Comparison of ENCODE assay signal across 1 mouse cellular context in the genomic region with DNA sequence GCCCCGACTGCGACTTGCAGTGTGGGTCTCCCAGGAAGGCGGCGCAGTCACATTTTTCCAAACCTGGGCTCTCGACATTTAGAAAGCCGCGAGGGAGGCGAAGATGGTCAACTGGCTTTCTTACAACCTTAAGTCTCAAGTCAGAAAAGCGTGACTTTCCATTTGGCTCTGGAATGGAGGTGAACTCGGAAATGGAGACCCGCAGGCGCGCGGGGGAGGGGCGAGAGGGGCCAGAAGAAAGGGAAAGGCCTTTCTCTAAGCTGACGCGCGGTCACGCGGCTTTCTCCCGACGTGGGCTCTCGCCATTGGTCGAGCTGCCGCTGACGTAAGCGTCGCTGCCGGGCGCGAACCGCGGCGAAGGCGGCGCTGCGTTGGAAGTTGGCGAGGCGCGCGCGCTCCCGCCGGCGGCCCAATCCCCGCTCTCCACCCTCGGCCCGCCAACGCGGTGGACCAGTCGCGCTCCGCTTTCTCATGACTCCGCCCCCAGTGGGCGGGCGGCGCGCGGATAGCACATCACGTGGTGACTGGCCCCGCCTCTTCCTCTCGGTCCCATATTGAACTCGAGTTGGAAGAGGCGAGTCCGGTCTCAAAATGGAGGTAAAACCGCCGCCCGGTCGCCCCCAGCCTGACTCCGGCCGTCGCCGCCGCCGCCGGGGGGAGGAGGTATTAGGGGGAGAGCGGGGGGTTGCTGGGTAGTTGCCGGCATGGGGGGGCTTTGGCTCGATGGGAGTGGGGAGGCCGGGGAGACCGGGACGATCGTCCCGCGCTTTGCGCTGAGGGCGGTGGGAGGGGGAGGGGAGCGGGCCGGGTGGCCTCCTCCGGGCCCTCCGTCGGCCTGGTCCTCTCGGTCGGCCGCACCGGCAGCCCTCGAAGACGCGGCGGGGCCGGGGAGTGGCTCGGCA.
TF ChIP-seq lines count a peak whose summit lies in the region.

A gene (plus strand): TSS at position 535 of the 902 bp plus-strand sequence.

TF ChIP-seq in CH12.LX, 34 proteins besides CTCF, POLR2A, EP300 and RAD21:
- TF ChIP-seq ZMIZ1 (IDR thresholded peaks at IDR 0.05; ENCODE audit: low read depth, low read length) (peak; percentile 81), TBP (conservative IDR thresholded peaks at IDR 0.05; ENCODE audit: low read depth, low read length) (0 out of 2 replicates have a peak, but pooled peaks have one; percentile 28), PAX5 (IDR thresholded peaks at IDR 0.05; ENCODE audit: low read length) (no peak), GABPA (IDR thresholded peaks at IDR 0.05; ENCODE audit: insufficient replicate concordance, low read depth, low read length) (no peak), BHLHE40 (IDR thresholded peaks at IDR 0.05; ENCODE audit: low read depth, low read length) (peak; percentile 83), MAX (IDR thresholded peaks at IDR 0.05; ENCODE audit: low read length) (peak; percentile 71; the same call in 1 of the 2 replicates), NRF1 (IDR thresholded peaks at IDR 0.05; ENCODE audit: low read depth, low read length) (peak; percentile 57; the same call in 1 of the 2 replicates), MXI1 (IDR thresholded peaks at IDR 0.05; ENCODE audit: low read depth, low read length) (peak; percentile 51), JUND (conservative IDR thresholded peaks at IDR 0.05; ENCODE audit: low read depth, low read length) (no peak; the same call in 1 of the 2 replicates), POLR2AphosphoS2 (IDR thresholded peaks at IDR 0.05; ENCODE audit: low read depth, low read length) (peak; percentile 49), MAFK (IDR thresholded peaks at IDR 0.05; ENCODE audit: insufficient replicate concordance, low read length) (no peak), ZNF384 (IDR thresholded peaks at IDR 0.05; ENCODE audit: low read depth, low read length) (no peak), NELFE (IDR thresholded peaks at IDR 0.05; ENCODE audit: low read depth, low read length) (peak; percentile 76), ZKSCAN1 (IDR thresholded peaks at IDR 0.05; ENCODE audit: borderline replicate concordance, low read depth, low read length) (no peak), USF2 (conservative IDR thresholded peaks at IDR 0.05; ENCODE audit: low read depth, low read length) (peak; percentile 53; the same call in 1 of the 2 replicates), SIN3A (IDR thresholded peaks at IDR 0.05; ENCODE audit: low read length) (peak; percentile 58), RCOR1 (conservative IDR thresholded peaks at IDR 0.05; ENCODE audit: low read depth, low read length) (no peak), JUN (IDR thresholded peaks at IDR 0.05; ENCODE audit: insufficient read depth, low read depth, low read length) (no peak), E2F4 (IDR thresholded peaks at IDR 0.05; ENCODE audit: insufficient replicate concordance, low read depth, low read length) (peak; percentile 60; the same call in 1 of the 2 replicates), ETS1 (conservative IDR thresholded peaks at IDR 0.05; ENCODE audit: low read depth, low read length) (peak; percentile 40), MEF2A (IDR thresholded peaks at IDR 0.05; ENCODE audit: borderline replicate concordance, low read depth, low read length) (peak; percentile 61), MAZ (IDR thresholded peaks at IDR 0.05; ENCODE audit: low read depth, low read length) (peak; percentile 83), UBTF (IDR thresholded peaks at IDR 0.05; ENCODE audit: low read depth, low read length) (no peak), ZC3H11A (IDR thresholded peaks at IDR 0.05; ENCODE audit: low read depth, low read length) (no peak), SMC3 (IDR thresholded peaks at IDR 0.05; ENCODE audit: low read depth, low read length) (no peak), MYC (IDR thresholded peaks at IDR 0.05; ENCODE audit: low read depth, low read length) (peak; percentile 65; the same call in 1 of the 2 replicates), KAT2A (IDR thresholded peaks at IDR 0.05; ENCODE audit: insufficient replicate concordance, low read length) (peak; percentile 59; the same call in 1 of the 2 replicates), TCF12 (IDR thresholded peaks at IDR 0.05; ENCODE audit: low read depth, low read length) (peak; percentile 82), IRF4 (IDR thresholded peaks at IDR 0.05; ENCODE audit: low read depth, low read length) (peak; percentile 28), ELF1 (IDR thresholded peaks at IDR 0.05; ENCODE audit: low read depth, low read length) (peak; percentile 60), CHD2 (IDR thresholded peaks at IDR 0.05; ENCODE audit: low read length) (peak; percentile 91), CHD1 (IDR thresholded peaks at IDR 0.05; ENCODE audit: low read depth, low read length) (no peak; the same call in 1 of the 2 replicates), HCFC1 (IDR thresholded peaks at IDR 0.05; ENCODE audit: low read depth, low read length) (peak; percentile 58), USF1 (IDR thresholded peaks at IDR 0.05; ENCODE audit: low read depth, low read length) (peak; percentile 82)
